Mouse (Mus musculus) CH12.LX (cell line): ENCODE data around the gene Eci3. TPM values are rescaled to one million over a fixed set of nuclear protein-coding genes. Genes with fewer than 3 reads are reported as not detected.

Source experiments
- DNase-seq: peaks from one replicate; pipeline ENCODE4 v3.0.0-alpha.2; 2013; ENCODE audit errors: extremely low read depth
- H3K27ac ChIP-seq: 2 replicates; pipeline ENCODE4 v1.5.1; 2012; ENCODE audit warnings: low read depth, mild to moderate bottlenecking, control low read depth, moderate library complexity; ENCODE audit not compliant: insufficient read depth
- H3K27me3 ChIP-seq: replicated peaks from 2 replicates; pipeline ENCODE3; 2012; ENCODE audit warnings: inconsistent platforms
- H3K36me3 ChIP-seq, 2 experiments: replicated peaks in 1 of 2; 2 replicates each; pipeline versions ENCODE3 to v1.6.1; 2012; ENCODE audit warnings: inconsistent platforms in 1 of 2, low read length in 1 of 2, mild to moderate bottlenecking in 1 of 2, mixed read lengths in 1 of 2, moderate library complexity in 1 of 2; ENCODE audit not compliant: control insufficient read depth in 1 of 2, insufficient read depth in 1 of 2
- H3K4me1 ChIP-seq, 2 experiments: 2 replicates each; pipeline ENCODE4 v1.6.1; 2012; ENCODE audit warnings: inconsistent platforms in 1 of 2, moderate library complexity in 1 of 2; ENCODE audit not compliant: insufficient read depth in 2 of 2, control insufficient read depth in 1 of 2
- H3K4me2 ChIP-seq: 2 replicates; pipeline ENCODE4 v1.6.1; 2012; ENCODE audit warnings: low read depth, mild to moderate bottlenecking, control low read depth; ENCODE audit not compliant: poor library complexity, insufficient read depth, severe bottlenecking
- H3K4me3 ChIP-seq, 3 experiments: fragments of 150-350 bp in 1 of 3; sonication (generic) in 1 of 3; replicated peaks in 1 of 3; 2 replicates each; pipeline versions ENCODE3 to v1.5.1; 2011 to 2012; ENCODE audit warnings: low read depth in 2 of 3, low read length in 2 of 3, mild to moderate bottlenecking in 2 of 3, moderate library complexity in 2 of 3, control low read depth in 1 of 3, improper control_type of control experiment in 1 of 3, inconsistent platforms in 1 of 3, mixed read lengths in 1 of 3; ENCODE audit not compliant: poor library complexity in 1 of 3
- H3K79me2 ChIP-seq: replicated peaks from 2 replicates; pipeline ENCODE4 v1.6.1; 2012; ENCODE audit warnings: mild to moderate bottlenecking, moderate library complexity; ENCODE audit not compliant: control insufficient read depth, poor library complexity, insufficient read depth, severe bottlenecking; ENCODE audit errors: extremely low read depth
- H3K9ac ChIP-seq: 2 replicates; pipeline ENCODE4 v1.6.1; 2012; ENCODE audit warnings: low read depth, mild to moderate bottlenecking, control low read depth, moderate library complexity; ENCODE audit not compliant: insufficient read depth
- H3K9me3 ChIP-seq: replicated peaks from 2 replicates; pipeline ENCODE3; 2012; ENCODE audit warnings: low read length, inconsistent platforms, mixed read lengths
- BHLHE40 ChIP-seq: IDR thresholded peaks from 2 replicates; pipeline ENCODE4 v1.6.1; 2011; ENCODE audit warnings: mild to moderate bottlenecking, low read depth, low read length, improper control_type of control experiment
- CHD1 ChIP-seq: IDR thresholded peaks from 2 replicates; pipeline ENCODE4 v1.6.1; 2012; ENCODE audit warnings: low read depth, low read length, improper control_type of control experiment, inconsistent platforms
- CHD2 ChIP-seq: IDR thresholded peaks from 2 replicates; pipeline ENCODE4 v1.6.1; 2011; ENCODE audit warnings: low read length, improper control_type of control experiment
- CTCF ChIP-seq, 2 experiments: IDR thresholded peaks in 1 of 2; conservative IDR thresholded peaks in 1 of 2; 2 replicates each; pipeline ENCODE4 v1.5.1; 2011 to 2012; ENCODE audit warnings: low read depth in 2 of 2, low read length in 2 of 2, improper control_type of control experiment in 1 of 2, inconsistent platforms in 1 of 2, mild to moderate bottlenecking in 1 of 2, moderate library complexity in 1 of 2
- E2F4 ChIP-seq: IDR thresholded peaks from 2 replicates; pipeline ENCODE4 v1.6.1; 2011; ENCODE audit warnings: low read depth, low read length, improper control_type of control experiment; ENCODE audit not compliant: insufficient replicate concordance
- ETS1 ChIP-seq: conservative IDR thresholded peaks from 2 replicates; pipeline ENCODE4 v1.6.1; 2012; ENCODE audit warnings: low read depth, mild to moderate bottlenecking, inconsistent platforms, low read length, improper control_type of control experiment, moderate library complexity
- GABPA ChIP-seq: IDR thresholded peaks from 2 replicates; pipeline ENCODE4 v1.6.1; 2012; ENCODE audit warnings: low read depth, low read length, improper control_type of control experiment, inconsistent platforms; ENCODE audit not compliant: insufficient replicate concordance
- HCFC1 ChIP-seq: IDR thresholded peaks from 2 replicates; pipeline ENCODE4 v1.6.1; 2012; ENCODE audit warnings: low read depth, mild to moderate bottlenecking, inconsistent platforms, low read length, improper control_type of control experiment
- IRF4 ChIP-seq: IDR thresholded peaks from 2 replicates; pipeline ENCODE4 v1.6.1; 2014; ENCODE audit warnings: low read depth, mild to moderate bottlenecking, inconsistent platforms, low read length, improper control_type of control experiment
- MAZ ChIP-seq: IDR thresholded peaks from 2 replicates; pipeline ENCODE4 v1.6.1; 2012; ENCODE audit warnings: low read depth, mild to moderate bottlenecking, inconsistent platforms, low read length, improper control_type of control experiment, moderate library complexity
- MEF2A ChIP-seq: IDR thresholded peaks from 2 replicates; pipeline ENCODE4 v1.6.1; 2014; ENCODE audit warnings: low read depth, mild to moderate bottlenecking, inconsistent platforms, low read length, improper control_type of control experiment, borderline replicate concordance
- MXI1 ChIP-seq: IDR thresholded peaks from 2 replicates; pipeline ENCODE4 v1.6.1; 2011; ENCODE audit warnings: mild to moderate bottlenecking, low read depth, low read length, improper control_type of control experiment
- MYC ChIP-seq: IDR thresholded peaks from 2 replicates; pipeline ENCODE4 v1.6.1; 2011; ENCODE audit warnings: low read depth, mild to moderate bottlenecking, improper control_type of control experiment, low read length
- NELFE ChIP-seq: IDR thresholded peaks from 2 replicates; pipeline ENCODE4 v1.6.1; 2011; ENCODE audit warnings: low read depth, low read length, improper control_type of control experiment
- PAX5 ChIP-seq: IDR thresholded peaks from 2 replicates; pipeline ENCODE4 v1.6.1; 2012; ENCODE audit warnings: low read length, inconsistent platforms, mixed read lengths
- POLR2A ChIP-seq: IDR thresholded peaks from 2 replicates; pipeline ENCODE4 v1.6.1; 2011; ENCODE audit warnings: low read depth, mild to moderate bottlenecking, improper control_type of control experiment, low read length
- POLR2AphosphoS2 ChIP-seq: IDR thresholded peaks from 2 replicates; pipeline ENCODE4 v1.6.1; 2011; ENCODE audit warnings: low read depth, low read length, improper control_type of control experiment
- RCOR1 ChIP-seq: conservative IDR thresholded peaks from 2 replicates; pipeline ENCODE4 v1.6.1; 2012; ENCODE audit warnings: low read depth, mild to moderate bottlenecking, inconsistent platforms, low read length, improper control_type of control experiment
- SIN3A ChIP-seq: IDR thresholded peaks from 2 replicates; pipeline ENCODE4 v1.6.1; 2012; ENCODE audit warnings: low read length, improper control_type of control experiment, inconsistent platforms
- TBP ChIP-seq: conservative IDR thresholded peaks from 2 replicates; pipeline ENCODE4 v1.6.1; 2011; ENCODE audit warnings: low read depth, low read length, improper control_type of control experiment
- USF1 ChIP-seq: IDR thresholded peaks from 2 replicates; pipeline ENCODE4 v1.6.1; 2014; ENCODE audit warnings: low read depth, mild to moderate bottlenecking, inconsistent platforms, low read length, improper control_type of control experiment
- ZC3H11A ChIP-seq: IDR thresholded peaks from 2 replicates; pipeline ENCODE4 v1.6.1; 2012; ENCODE audit warnings: low read depth, mild to moderate bottlenecking, inconsistent platforms, low read length, improper control_type of control experiment
- ZKSCAN1 ChIP-seq: IDR thresholded peaks from 2 replicates; pipeline ENCODE4 v1.6.1; 2012; ENCODE audit warnings: low read depth, inconsistent platforms, low read length, improper control_type of control experiment, borderline replicate concordance
- dilution Hi-C: fragments of 300-500 bp; cut with MboI; formaldehyde crosslinking; loops from 2 replicates; pipeline ENCODE4 v1.14.3; 2020; ENCODE audit warnings: low sequenced_read_pairs; ENCODE audit not compliant: extremely low pct_unique_long_range_greater_than_20kb, extremely low pct_ligation_motif_present
- in situ Hi-C: fragments of 300-500 bp; cut with MboI; formaldehyde crosslinking; loops from 3 replicates; pipeline ENCODE4 v1.14.3; 2019; ENCODE audit warnings: low sequenced_read_pairs, low pct_ligation_motif_present, low pct_unique_long_range_greater_than_20kb, mixed read lengths
- polyA plus RNA-seq: library from polyadenylated mRNA; unstranded; fragments of >175 nt; gene quantifications from 2 replicates; pipeline ENCODE4 v1.2.1, GENCODE M21; 2012; ENCODE audit warnings: low read depth; ENCODE audit not compliant: insufficient read length
- total RNA-seq, 2 experiments: library from RNA; depleted of rRNA; stranded (reverse); fragments of 300-350 nt in 1 of 2; fragments of >200 nt in 1 of 2; gene quantifications; 2 replicates each; pipeline ENCODE4 v1.2.3; 2012 to 2014

The Eci3 gene
- total and polyA plus RNA-seq, 3 experiments = 0.63 TPM; not detected in 2

DNA sequence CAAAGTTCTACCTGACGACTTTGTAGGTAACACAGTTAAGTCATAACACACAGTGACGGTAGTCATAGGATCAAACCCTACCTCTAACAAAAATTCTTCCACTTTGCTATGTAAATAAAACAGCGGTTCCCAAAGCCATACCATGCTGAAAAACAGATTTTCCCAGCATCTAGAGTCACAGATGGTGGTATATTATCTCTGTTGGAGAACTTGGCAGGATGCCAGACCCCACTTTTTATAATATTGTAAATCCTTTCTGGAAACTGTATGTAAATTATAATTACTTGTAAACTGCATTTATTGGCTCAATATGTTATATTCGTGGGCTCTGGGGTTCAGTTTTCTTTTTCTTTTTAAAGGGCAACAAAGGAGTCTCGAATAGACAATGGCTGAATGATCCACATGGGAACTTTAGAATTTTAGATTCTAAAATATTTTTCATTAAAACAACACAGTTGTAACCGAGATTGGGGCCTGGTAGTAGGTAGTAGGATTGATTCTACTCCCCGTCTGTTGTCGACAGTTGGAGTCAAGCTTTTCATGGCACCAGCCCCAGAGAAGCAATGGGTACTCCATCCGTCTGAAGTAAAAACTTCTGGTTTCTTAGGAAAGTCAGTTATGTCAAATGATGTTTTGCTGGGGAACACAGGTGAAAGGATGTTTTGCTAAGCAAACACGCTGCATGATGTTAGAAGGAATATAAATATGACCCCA is 28.5 kb downstream of the Eci3 start:
- H3K27ac ChIP-seq = no peak overlapping the region
- in situ Hi-C loops = no loop called here
- dilution Hi-C loops = no loop called here
- H3K4me1 ChIP-seq = no peaks in the 10 kb centered on the region
- DNase-seq = no peak
- no peak overlapping the region for H3K4me3 ChIP-seq
- H3K9me3 ChIP-seq = no peaks in the 10 kb centered on the region
- H3K4me2 ChIP-seq = no peak overlapping the region
- no peaks in the 10 kb centered on the region for H3K79me2 ChIP-seq
- TF ChIP-seq POLR2A = no peak
- TF ChIP-seq RCOR1 = no peak
- no peak for TF ChIP-seq E2F4
- no peak for TF ChIP-seq NELFE
- TF ChIP-seq HCFC1 = no peak
- TF ChIP-seq MYC = no peak
- TF ChIP-seq CHD1 = no peak
- TF ChIP-seq ZKSCAN1 = no peak
- no peak for TF ChIP-seq POLR2AphosphoS2
- no peak for TF ChIP-seq BHLHE40
- no peak for TF ChIP-seq SIN3A
- no peak for TF ChIP-seq TBP
- no peak for TF ChIP-seq GABPA
- TF ChIP-seq MEF2A = no peak
- no peaks in the 10 kb centered on the region for H3K27me3 ChIP-seq
- no peak overlapping the region for H3K9ac ChIP-seq
- no peaks in the 10 kb centered on the region for H3K36me3 ChIP-seq

DNA sequence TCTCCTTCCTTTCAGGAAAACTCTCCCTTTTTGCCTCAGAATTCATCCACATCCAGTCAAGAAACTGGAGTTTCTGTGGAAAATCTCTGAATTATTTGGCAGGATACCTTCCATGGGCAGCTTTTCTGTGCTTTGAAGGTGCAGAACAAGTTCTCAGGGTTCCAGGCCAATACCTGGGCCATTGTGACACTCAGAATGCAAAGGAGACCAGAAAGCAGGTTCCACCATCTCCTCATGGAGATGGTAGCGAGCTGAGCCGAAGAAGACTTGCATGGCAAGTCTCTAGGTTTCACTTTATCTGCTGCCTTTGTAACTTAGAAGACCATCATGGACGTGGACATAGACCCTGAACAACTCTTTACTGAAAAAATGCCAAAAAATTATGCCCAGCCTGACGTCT is 39.4 kb downstream of the Eci3 start, which contains the start of the genes Fam217a and 4933417A18Rik:
Gene Fam217a (minus strand): TSS at position 101 of the 400 bp plus-strand sequence.
Gene 4933417A18Rik (plus strand): TSS at position 200 of the 400 bp plus-strand sequence.
- Histone ChIP-seq H3K4me2 (no peak within 1 kb of the TSS), H3K9me3 (no peaks in the 10 kb centered on the region), H3K27me3 (no peaks in the 10 kb centered on the region), H3K27ac (no peak within 1 kb of the TSS)
- dilution Hi-C loops = no loop called here
- no peak for DNase-seq
- TF ChIP-seq CTCF (conservative IDR thresholded peaks at IDR 0.05 in 1 of 2, IDR thresholded peaks at IDR 0.05 in 1 of 2; ENCODE audit: low read depth in 2 of 2, low read length in 2 of 2) = no peak
- TF ChIP-seq USF1 = no peak
- no peak for TF ChIP-seq MXI1
- TF ChIP-seq MAZ = no peak
- TF ChIP-seq CHD2 = no peak
- no peak for TF ChIP-seq ZC3H11A
- no peak for TF ChIP-seq ETS1
- no peak for TF ChIP-seq NELFE
- no peak for TF ChIP-seq IRF4
- TF ChIP-seq PAX5 = no peak
- TF ChIP-seq, all 38 proteins: peak for 0
- no peak within 1 kb of the TSS for H3K4me3 ChIP-seq
- peaks cover 0 to 8% of the 10 kb centered on the region in 2 experiments; a peak in 2 of 4 replicates for H3K4me1 ChIP-seq
- H3K9ac ChIP-seq = no peak within 1 kb of the TSS
- no peaks in the 10 kb centered on the region for H3K36me3 ChIP-seq
- no peaks in the 10 kb centered on the region for H3K79me2 ChIP-seq
- in situ Hi-C loops = no loop called here
